Mouse (Mus musculus) small intestine, adult 2 months (tissue): Measurements from ENCODE around the gene Arl6.

ENCODE experiments used
- CTCF ChIP-seq: fragments of 200-500 bp; IDR thresholded peaks from 2 replicates; pipeline ENCODE4 v1.5.1; 2012; ENCODE audit warnings: low read depth, mild to moderate bottlenecking, control low read depth, inconsistent platforms, low read length, moderate library complexity, mixed read lengths; ENCODE audit not compliant: insufficient replicate concordance, insufficient read length; ENCODE audit errors: extremely low read depth
- POLR2A ChIP-seq: fragments of 200-500 bp; IDR thresholded peaks from 2 replicates; pipeline ENCODE4 v1.6.1; 2012; ENCODE audit warnings: low read depth, mild to moderate bottlenecking, control low read depth, inconsistent platforms, low read length, moderate library complexity

GRCm38 (mm10) chr16:59590790-59591189 lies 48.4 kb downstream of the Arl6 start:
- TF ChIP-seq CTCF (no peak), POLR2A (no peak)
